Mouse (Mus musculus) 3T3-L1 (cell line): ENCODE results near the gene 4921524J17Rik.

Experiments
- DNase-seq: peaks from one replicate; pipeline ENCODE4 v3.0.0-alpha.2; 2015; ENCODE audit warnings: low read depth, low spot score

The 4921524J17Rik gene

GRCm38 (mm10) chr8:85381926-85382325, 50.7 kb downstream of the 4921524J17Rik start:
- DNase-seq = no peak

DNA sequence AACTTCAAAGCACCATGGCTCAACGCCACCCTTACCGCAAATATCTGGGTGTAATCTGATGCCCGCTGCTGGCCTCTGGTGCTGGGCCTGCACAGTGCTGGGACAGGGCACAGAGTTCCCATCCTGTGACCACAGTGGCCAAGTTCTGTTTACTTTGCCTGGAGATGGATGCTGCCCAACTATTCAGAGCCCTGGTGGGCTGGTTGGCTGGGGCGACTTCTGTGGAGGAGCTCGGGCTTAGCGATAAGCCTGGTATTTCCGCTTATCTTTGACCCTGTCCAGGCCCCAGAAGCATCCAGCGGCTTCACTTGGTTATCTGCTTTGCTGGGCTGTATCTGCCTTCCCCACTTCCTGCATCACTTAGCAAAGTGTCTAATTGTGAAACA, 51.8 kb downstream of the 4921524J17Rik start:
- no peak for DNase-seq

DNA sequence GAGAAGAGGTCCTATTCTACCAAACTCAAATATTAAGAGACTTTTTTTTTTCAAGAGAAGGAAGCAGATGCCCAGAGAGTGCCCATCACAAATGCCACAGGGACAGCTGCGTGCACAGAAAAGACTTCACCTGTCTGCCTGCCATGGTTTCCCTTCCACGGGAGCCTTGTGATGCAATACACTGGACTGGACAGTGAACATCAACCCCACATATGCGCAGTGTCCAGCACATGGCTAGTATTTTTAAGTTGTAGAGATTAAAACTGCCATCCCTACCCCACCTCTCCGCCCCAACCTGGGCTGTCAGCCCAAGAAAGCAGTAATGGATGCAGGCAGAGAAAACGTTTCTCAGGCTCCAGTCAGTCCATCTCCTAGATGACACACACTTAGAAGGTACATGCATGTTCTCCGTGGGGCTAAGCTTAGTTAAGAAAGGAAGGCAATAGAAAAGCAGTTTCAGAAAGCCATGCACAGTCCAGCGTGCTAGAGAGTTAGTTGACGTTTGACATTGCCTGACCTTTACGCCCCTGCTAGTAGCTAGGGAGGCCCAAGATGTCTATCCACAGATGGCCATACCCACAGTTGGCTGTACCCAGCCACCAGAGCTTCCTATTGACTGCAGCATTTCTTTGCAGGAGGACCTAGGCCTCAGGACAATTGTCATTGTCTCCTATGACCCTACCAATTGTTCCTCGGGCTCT, 52.4 kb downstream of the 4921524J17Rik start:
- no peak for DNase-seq

DNA sequence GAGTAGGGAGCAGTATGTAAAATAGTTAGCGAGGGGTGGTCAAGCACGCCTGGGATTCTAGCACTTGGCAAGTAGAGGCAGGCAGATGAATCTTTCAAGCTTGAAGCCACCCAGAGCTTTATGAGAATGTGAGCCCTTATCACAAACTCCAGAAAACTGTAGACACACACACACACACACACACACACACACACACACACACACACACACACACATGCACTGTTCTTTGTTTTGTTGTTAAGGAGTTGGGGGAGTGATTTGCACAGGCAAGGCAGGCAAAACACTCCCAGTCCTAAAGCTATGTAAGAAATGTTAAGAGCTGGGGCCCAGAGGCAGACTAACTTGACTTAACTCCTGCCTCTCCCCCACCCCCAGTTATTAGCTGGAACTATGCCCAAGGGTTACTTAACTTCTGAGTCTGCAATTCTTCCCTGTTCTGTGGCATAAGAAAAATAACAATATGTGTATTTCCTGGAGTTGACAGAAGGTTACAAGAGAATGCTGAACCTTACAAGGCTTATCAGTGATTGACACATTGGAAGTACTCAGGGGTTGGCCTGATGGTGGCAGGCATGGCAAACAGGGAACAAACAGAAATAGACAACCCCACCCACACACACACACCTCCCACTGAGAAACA, 53.4 kb downstream of the 4921524J17Rik start:
- peak; percentile 55 for DNase-seq

DNA sequence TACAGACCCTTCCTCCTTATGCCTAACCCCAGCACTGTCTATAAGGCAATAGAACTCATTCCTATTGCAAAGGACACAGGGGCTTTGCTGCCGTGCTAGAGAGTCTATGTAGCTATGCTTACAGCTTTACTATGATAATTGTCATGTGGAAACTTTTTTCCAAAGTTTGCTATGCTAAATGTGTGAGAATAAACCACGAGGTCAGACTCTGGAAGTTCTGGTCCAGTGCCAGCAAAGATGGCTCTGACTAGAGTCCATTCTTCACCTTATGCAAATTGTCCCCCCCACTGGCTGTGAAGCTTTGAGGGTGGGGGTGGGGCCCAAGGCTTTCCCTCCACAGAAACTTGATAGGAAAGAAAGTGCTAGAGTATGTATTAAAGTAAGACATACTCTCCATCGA, 56.1 kb downstream of the 4921524J17Rik start:
- peak; percentile 30 for DNase-seq

- DNase-seq = no peak
Observed at GRCm38 (mm10) chr8:85374286-85374685, 58.3 kb downstream of the 4921524J17Rik start.

DNA sequence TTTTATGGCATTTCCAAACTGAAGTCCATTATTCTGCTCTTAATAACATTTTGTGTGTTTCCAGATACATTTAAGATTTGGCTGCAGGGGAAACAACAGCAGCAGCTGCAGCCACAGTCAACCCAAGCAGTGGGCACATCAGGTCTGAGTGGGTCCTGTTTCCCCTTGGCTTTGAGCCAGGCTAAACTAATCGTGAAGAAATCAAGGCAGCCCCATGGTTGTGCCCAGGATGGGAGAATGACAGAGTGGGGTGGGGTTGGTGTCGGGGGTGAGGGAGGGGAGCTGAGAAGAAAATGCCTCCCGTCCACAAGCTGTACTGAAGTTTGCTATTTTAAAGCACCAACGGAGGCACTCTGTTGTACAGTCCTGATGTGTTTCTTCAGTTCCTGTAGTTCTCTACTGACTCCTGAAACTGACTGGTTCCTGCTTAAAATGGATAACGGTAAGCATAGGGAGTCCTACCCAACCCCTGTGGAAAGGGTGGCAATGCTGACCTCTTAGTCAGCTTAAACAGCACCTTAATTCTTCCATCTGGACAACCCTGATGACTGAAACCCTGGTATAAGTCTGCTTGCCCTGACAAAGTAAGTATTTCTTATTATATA, 59.1 kb downstream of the 4921524J17Rik start:
- DNase-seq = no peak

DNA sequence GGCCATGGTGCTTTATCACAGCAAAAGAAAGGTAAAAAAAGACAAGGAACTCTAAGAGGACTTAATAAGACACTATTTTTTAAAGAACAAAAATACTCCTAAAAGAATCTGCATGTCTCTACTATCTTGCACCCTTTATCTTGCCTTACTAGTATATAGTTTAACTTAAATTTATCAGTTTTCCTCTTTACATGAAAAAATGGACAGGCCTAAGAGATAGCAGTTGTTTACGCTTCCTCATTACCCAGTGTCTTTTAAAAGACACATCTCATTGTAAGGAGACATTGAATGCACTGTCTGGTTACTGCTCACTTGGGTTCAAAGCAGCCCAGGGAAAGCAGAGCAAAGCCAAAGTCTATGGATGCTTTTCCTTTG, 60.2 kb downstream of the 4921524J17Rik start:
- DNase-seq = no peak

GRCm38 (mm10) chr8:85371736-85372464, 60.7 kb downstream of the 4921524J17Rik start:
- DNase-seq = no peak

- DNase-seq = peak; percentile 24
Observed at GRCm38 (mm10) chr8:85365176-85365575, 67.5 kb downstream of the 4921524J17Rik start.

GRCm38 (mm10) chr8:85364628-85365027, 68.0 kb downstream of the 4921524J17Rik start:
- peak; percentile 15 for DNase-seq

- no peak for DNase-seq
Observed at GRCm38 (mm10) chr8:85363406-85363805, 69.2 kb downstream of the 4921524J17Rik start.

DNA sequence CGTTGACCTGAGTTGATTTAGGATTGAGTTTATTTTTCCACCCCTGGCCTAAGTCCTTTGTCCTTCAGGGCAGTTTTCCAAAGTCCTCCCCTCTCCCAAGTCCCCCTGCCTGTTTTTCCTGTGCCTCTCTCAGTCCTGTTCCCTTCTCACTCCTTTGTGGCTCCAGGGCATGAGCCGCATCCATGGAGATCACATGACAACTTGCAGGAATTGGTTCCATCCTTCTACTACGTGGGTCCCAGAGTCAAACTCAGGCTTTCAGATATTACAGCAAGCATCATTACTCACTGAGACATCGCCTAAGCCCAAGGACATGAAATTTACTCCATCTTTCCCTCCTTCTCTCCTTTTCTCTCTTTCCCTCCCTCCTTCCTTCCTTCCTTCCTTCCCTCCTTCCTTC, 70.4 kb downstream of the 4921524J17Rik start:
- no peak for DNase-seq
